Mouse (Mus musculus): ENCODE results near the gene Cfap298. TPM values are rescaled to one million over a fixed set of nuclear protein-coding genes. Genes with fewer than 3 reads are reported as not detected.

Cfap298 gene
- polyA plus RNA-seq, 2 experiments: 11.5 to 18.4 TPM

- no peak overlapping the region for H3K4me2 ChIP-seq (ENCODE audit: low read depth)
- peaks cover 21 to 26% of the 10 kb centered on the region in 2 experiments for H3K4me1 ChIP-seq (replicated peaks; ENCODE audit: control insufficient read depth in 2 of 2, insufficient read depth in 2 of 2, low read length in 1 of 2)
- H3K9me3 ChIP-seq (ENCODE audit: control insufficient read depth, low read length): no peaks in the 10 kb centered on the region
- no peak for DNase-seq (ENCODE audit: low read depth in 3 of 3, low spot score in 3 of 3)
- WGBS (ENCODE audit: insufficient replicate concordance): 83% methylated on average over 4 of the region's 4 CpGs
- no peak overlapping the region for H3K4me3 ChIP-seq (ENCODE audit: insufficient read depth in 1 of 2, low read depth in 2 of 2, low read length in 2 of 2)
- TF ChIP-seq CTCF (IDR thresholded peaks at IDR 0.05; ENCODE audit: low read depth) (no peak), EP300 (IDR thresholded peaks at IDR 0.05; ENCODE audit: low read depth) (no peak)
- ATAC-seq (ENCODE audit: insufficient read depth): no peak
- H3K27me3 ChIP-seq (ENCODE audit: control insufficient read depth, insufficient read depth, low read length): no peaks in the 10 kb centered on the region
- peaks cover 51% of the 10 kb centered on the region for H3K36me3 ChIP-seq (replicated peaks; ENCODE audit: control insufficient read depth, insufficient read depth, low read depth)
- H3K27ac ChIP-seq: peak overlapping the region; percentile 90
- no peak overlapping the region for H3K9ac ChIP-seq (replicated peaks)
Measured at GRCm38 (mm10) chr16:90963231-90963630, 28.3 kb upstream of the Cfap298 start.

DNA sequence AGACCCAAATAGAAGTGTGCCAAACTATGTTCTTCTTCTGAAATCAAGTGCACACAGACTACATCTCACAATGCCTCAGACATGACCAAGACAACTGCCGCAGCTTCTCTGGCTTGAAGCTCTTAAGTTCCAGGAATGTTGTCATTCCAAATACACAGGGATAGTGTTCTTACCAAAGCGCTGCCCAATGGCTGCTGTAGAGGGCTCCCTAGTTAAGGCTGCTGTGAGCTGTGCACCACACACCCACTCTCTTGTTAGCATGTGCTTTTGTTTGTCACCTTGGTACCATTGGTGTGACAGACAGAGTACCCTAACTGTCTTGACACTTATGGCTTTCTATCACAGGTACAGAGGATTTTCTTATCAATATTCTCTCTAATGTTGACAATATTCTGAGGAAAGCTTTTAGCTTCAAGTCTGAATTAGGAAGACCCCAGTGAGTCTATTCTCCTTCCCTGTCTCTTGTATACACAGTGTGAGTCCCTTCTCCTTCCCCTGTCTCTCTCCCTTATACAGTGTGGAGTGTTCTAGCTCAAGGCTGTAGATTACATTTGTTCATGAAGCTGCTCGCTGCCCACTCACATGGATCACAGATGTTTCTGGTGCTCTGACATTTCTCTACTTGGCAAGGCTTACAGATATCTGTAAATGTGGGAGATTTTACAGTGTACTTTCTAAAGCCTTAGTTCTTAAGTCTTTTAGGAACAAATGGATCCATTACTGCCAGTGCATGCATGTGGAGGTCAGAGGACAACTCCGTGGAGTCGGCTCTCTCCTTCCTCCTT lies 23.6 kb upstream of the Cfap298 start:
- peaks cover 54% of the 10 kb centered on the region for H3K36me3 ChIP-seq (replicated peaks; ENCODE audit: control insufficient read depth, insufficient read depth, low read depth)
- no peak overlapping the region for H3K4me2 ChIP-seq (ENCODE audit: low read depth)
- TF ChIP-seq CTCF (IDR thresholded peaks at IDR 0.05; ENCODE audit: low read depth): no peak
- TF ChIP-seq EP300 (IDR thresholded peaks at IDR 0.05; ENCODE audit: low read depth): no peak

DNA sequence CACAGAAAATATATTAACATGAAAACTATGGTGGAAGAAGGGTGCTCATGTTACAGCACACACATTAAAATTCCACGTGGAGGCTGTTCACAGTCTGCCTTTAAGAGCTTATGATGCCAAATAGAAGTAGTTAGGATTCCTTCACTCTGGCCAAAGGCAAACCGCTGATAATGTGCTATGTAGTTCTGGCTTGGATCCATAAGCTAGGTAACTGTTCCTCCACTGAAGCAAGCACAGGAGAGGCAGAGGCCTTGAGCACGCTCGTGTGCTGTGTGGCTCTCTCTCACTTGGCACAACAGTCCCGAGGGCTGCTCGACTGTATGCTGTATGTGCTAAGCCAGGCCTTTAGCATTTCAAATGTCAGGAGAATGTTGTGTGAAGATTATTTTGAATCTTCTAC lies 20.6 kb upstream of the Cfap298 start:
- H3K4me3 ChIP-seq (ENCODE audit: insufficient read depth in 1 of 2, low read depth in 2 of 2, low read length in 2 of 2): no peak overlapping the region
- H3K36me3 ChIP-seq (replicated peaks; ENCODE audit: control insufficient read depth, insufficient read depth, low read depth): peaks cover 49% of the 10 kb centered on the region
- no peaks in the 10 kb centered on the region for H3K4me1 ChIP-seq (replicated peaks; ENCODE audit: control insufficient read depth in 2 of 2, insufficient read depth in 2 of 2, low read length in 1 of 2)
- H3K9ac ChIP-seq (replicated peaks): no peak overlapping the region
- TF ChIP-seq EP300 (IDR thresholded peaks at IDR 0.05; ENCODE audit: low read depth) (no peak), CTCF (IDR thresholded peaks at IDR 0.05; ENCODE audit: low read depth) (no peak)
- WGBS (ENCODE audit: insufficient replicate concordance): 91% methylated on average over 6 of the region's 6 CpGs
- no peak for ATAC-seq (ENCODE audit: insufficient read depth)
- no peaks in the 10 kb centered on the region for H3K9me3 ChIP-seq (ENCODE audit: control insufficient read depth, low read length)
- DNase-seq (ENCODE audit: low read depth in 3 of 3, low spot score in 3 of 3): no peak
- no peak overlapping the region for H3K27ac ChIP-seq
- H3K27me3 ChIP-seq (ENCODE audit: control insufficient read depth, insufficient read depth, low read length): no peaks in the 10 kb centered on the region
- no peak overlapping the region for H3K4me2 ChIP-seq (ENCODE audit: low read depth)

More for the DNA sequence above, 23.6 kb upstream of the Cfap298 start:
- no peak overlapping the region for H3K27ac ChIP-seq
- WGBS (ENCODE audit: insufficient replicate concordance): 87% methylated on average over 5 of the region's 5 CpGs
- no peaks in the 10 kb centered on the region for H3K27me3 ChIP-seq (ENCODE audit: control insufficient read depth, insufficient read depth, low read length)
- peaks cover 4 to 7% of the 10 kb centered on the region in 2 experiments for H3K4me1 ChIP-seq (replicated peaks; ENCODE audit: control insufficient read depth in 2 of 2, insufficient read depth in 2 of 2, low read length in 1 of 2)
- no peak for ATAC-seq (ENCODE audit: insufficient read depth)
- H3K9ac ChIP-seq (replicated peaks): no peak overlapping the region
- no peaks in the 10 kb centered on the region for H3K9me3 ChIP-seq (ENCODE audit: control insufficient read depth, low read length)
- no peak overlapping the region for H3K4me3 ChIP-seq (ENCODE audit: insufficient read depth in 1 of 2, low read depth in 2 of 2, low read length in 2 of 2)
- no peak for DNase-seq (ENCODE audit: low read depth in 3 of 3, low spot score in 3 of 3)

DNA sequence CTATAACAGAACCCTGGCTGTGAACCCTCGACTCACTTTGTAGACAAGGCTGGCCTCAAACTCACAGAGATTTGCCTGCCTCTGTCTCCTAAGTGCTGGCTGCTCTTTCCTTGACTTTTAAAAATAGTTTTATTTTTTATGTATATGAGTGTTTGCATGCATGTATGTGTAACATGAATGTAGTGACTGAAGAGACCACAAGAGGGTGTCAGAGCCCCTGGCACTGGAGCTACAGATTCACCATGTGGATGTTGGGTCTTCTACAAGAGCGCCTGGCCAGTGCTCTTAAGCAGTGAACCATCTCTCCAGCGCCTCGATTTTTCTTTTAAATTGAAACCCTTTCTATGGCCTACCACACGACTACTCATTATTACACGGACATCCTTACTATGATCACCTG lies 18.9 kb upstream of the Cfap298 start:
- Histone ChIP-seq H3K4me1 (replicated peaks; ENCODE audit: control insufficient read depth in 2 of 2, insufficient read depth in 2 of 2, low read length in 1 of 2) (no peaks in the 10 kb centered on the region), H3K27ac (no peak overlapping the region), H3K4me2 (ENCODE audit: low read depth) (no peak overlapping the region), H3K4me3 (ENCODE audit: insufficient read depth in 1 of 2, low read depth in 2 of 2, low read length in 2 of 2) (no peak overlapping the region), H3K27me3 (ENCODE audit: control insufficient read depth, insufficient read depth, low read length) (no peaks in the 10 kb centered on the region), H3K9ac (replicated peaks) (no peak overlapping the region), H3K36me3 (replicated peaks; ENCODE audit: control insufficient read depth, insufficient read depth, low read depth) (peaks cover 37% of the 10 kb centered on the region), H3K9me3 (ENCODE audit: control insufficient read depth, low read length) (no peaks in the 10 kb centered on the region)
- DNase-seq (ENCODE audit: low read depth in 3 of 3, low spot score in 3 of 3) (no peak), ATAC-seq (ENCODE audit: insufficient read depth) (no peak)
- TF ChIP-seq CTCF (IDR thresholded peaks at IDR 0.05; ENCODE audit: low read depth): peak; percentile 59; the same call in 1 of the 2 replicates
- TF ChIP-seq EP300 (IDR thresholded peaks at IDR 0.05; ENCODE audit: low read depth): no peak
- 85% methylated on average over 6 of the region's 6 CpGs for WGBS (ENCODE audit: insufficient replicate concordance)

DNA sequence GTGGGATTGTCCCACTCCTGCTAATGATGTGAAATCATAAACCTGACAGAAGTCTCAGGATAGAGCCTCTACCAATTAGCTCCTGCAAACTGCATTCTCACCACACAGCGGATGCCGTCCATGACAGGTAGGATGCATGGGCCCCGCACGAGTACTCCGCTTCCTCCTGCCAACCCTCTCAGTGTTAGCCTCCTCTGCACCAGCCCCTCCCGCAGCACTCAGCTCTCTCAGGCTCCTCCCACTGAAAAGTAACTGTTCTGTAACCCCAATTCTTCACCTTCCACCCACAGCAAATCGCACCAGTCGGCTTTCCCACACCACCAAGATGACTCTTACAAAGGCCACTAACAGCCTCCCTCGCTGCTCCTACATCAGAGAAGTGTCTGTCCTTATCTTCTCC lies 18.2 kb upstream of the Cfap298 start:
- peaks cover 32% of the 10 kb centered on the region for H3K36me3 ChIP-seq (replicated peaks; ENCODE audit: control insufficient read depth, insufficient read depth, low read depth)

More for the DNA sequence above, 18.2 kb upstream of the Cfap298 start:
- H3K27ac ChIP-seq: no peak overlapping the region
- ATAC-seq (ENCODE audit: insufficient read depth) (no peak), DNase-seq (ENCODE audit: low read depth in 3 of 3, low spot score in 3 of 3) (no peak)
- H3K9me3 ChIP-seq (ENCODE audit: control insufficient read depth, low read length): no peaks in the 10 kb centered on the region
- no peaks in the 10 kb centered on the region for H3K4me1 ChIP-seq (replicated peaks; ENCODE audit: control insufficient read depth in 2 of 2, insufficient read depth in 2 of 2, low read length in 1 of 2)
- H3K4me2 ChIP-seq (ENCODE audit: low read depth): no peak overlapping the region
- no peak overlapping the region for H3K9ac ChIP-seq (replicated peaks)
- no peaks in the 10 kb centered on the region for H3K27me3 ChIP-seq (ENCODE audit: control insufficient read depth, insufficient read depth, low read length)
- 82% methylated on average over 9 of the region's 9 CpGs for WGBS (ENCODE audit: insufficient replicate concordance)
- TF ChIP-seq CTCF (IDR thresholded peaks at IDR 0.05; ENCODE audit: low read depth) (no peak), EP300 (IDR thresholded peaks at IDR 0.05; ENCODE audit: low read depth) (no peak)
- no peak overlapping the region for H3K4me3 ChIP-seq (ENCODE audit: insufficient read depth in 1 of 2, low read depth in 2 of 2, low read length in 2 of 2)
